ENCODE assay signal across 8 mouse cellular contexts in the genomic region with DNA sequence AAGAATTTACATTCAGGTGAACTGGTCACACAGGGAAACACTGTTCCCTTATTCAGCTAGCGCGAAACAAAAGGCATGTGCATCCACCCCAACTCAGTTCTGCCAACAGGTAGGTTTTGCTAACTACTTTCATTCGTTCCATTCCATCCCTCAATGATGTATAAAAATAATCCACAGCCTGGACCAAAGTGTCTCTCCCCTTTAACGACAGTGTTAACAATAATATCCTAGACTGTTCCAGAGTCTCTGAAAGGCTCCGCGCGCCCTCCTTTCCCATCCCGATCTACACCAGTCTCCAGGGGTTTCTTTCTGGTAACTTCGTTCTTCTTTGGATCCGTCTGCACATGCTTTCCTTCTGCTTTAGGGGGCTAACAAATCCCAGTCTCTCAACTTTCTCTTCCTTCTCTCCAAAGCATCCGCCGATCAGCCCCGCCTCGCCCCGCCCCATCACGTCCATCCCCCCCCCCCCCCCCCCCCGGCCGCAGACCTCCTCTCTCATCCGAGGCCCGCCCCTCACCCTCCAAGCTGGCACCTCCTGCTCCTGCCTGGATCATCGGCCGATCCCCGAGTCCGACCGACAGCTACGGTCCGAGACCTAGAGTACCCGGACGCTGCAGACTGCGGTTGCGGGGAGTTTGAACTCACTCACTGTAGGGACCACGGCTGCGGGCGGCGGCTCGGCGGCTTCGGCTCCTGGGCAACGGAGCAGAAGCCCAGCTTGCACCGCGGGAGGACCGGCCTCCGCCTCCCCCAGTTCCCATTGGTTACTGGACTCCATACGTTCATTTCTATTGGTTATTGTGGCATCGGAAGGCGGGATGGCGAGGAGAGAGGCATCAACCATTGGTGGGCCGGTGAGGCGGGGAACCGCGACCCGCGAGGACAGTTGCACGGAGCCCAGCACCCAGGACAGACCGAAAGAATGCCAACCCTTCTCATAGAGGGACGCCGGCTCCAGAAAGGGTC. TPM values are rescaled to one million over a fixed set of nuclear protein-coding genes. Genes with fewer than 3 reads are reported as not detected.
A peak's percentile ranks its signal among the peaks of the same experiment; 100 is the strongest.
DNase-seq lines count a peak whose midpoint lies in the region; ATAC-seq and TF ChIP-seq lines count a peak whose summit lies in the region.

TSS of gene Lca5 (minus strand) at position 736 of the 966 bp plus-strand sequence.

- no peaks in the 10 kb centered on the region for H3K4me1 ChIP-seq in hindbrain, postnatal 0 days (ENCODE audit: insufficient read depth, low read length)

- WGBS in hindbrain, postnatal 0 days: 1% methylated on average over 54 of the region's 57 CpGs

- H3K9me3 ChIP-seq in hindbrain, postnatal 0 days (ENCODE audit: low read length): no peaks in the 10 kb centered on the region

- no peak for TF ChIP-seq CTCF in hindbrain, postnatal 0 days (IDR thresholded peaks at IDR 0.05; ENCODE audit: low read depth)

- peak within 1 kb of the TSS; percentile 53 for H3K9ac ChIP-seq in hindbrain, postnatal 0 days (replicated peaks; ENCODE audit: low read length)

- peak within 1 kb of the TSS; percentile 59 for H3K4me3 ChIP-seq in hindbrain, postnatal 0 days (ENCODE audit: low read length)

- DNase-seq in adrenal gland, adult (ENCODE audit: inconsistent age in 2 of 2, low spot score in 1 of 2): peak; percentile 95 to 98
- peak; percentile 98 for DNase-seq in embryo, embryonic 10 days (ENCODE audit: low spot score)
- peak; percentile 89 to 90 for DNase-seq in gastrocnemius, adult 8-10 months (ENCODE audit: low spot score in 2 of 2)
- DNase-seq in hindbrain, postnatal 0 days (ENCODE audit: low spot score): peak; percentile 97
- DNase-seq in left cerebral cortex, adult 18-20 months (ENCODE audit: low spot score in 2 of 2): peak; percentile 92 to 96
- DNase-seq in lung, postnatal 4 days: peak; percentile 96
- peak; percentile 99 for DNase-seq in retina, postnatal 1 day
- DNase-seq in thymus, postnatal 4 days: peak; percentile 90

- no peaks in the 10 kb centered on the region for H3K27me3 ChIP-seq in hindbrain, postnatal 0 days (ENCODE audit: insufficient read depth, low read length)

- H3K36me3 ChIP-seq in hindbrain, postnatal 0 days (ENCODE audit: insufficient read depth, low read length): no peaks in the 10 kb centered on the region

- peak within 1 kb of the TSS; percentile 83 for H3K27ac ChIP-seq in hindbrain, postnatal 0 days

- H3K4me2 ChIP-seq in hindbrain, postnatal 0 days (ENCODE audit: low read depth, low read length): peak within 1 kb of the TSS; percentile 75

- ATAC-seq in hindbrain, postnatal 0 days: peak; percentile 100

RNA-seq across cellular contexts. Expression of gene Lca5, which starts in this region (rescaled TPM):
- total RNA-seq in gastrocnemius, adult 8-10 months (2022): 1 to 10 TPM in 2 of 4 experiments, under 1 TPM in 2; 0.34 to 2.4 (median 0.99) TPM
- 6.5 and 12.7 TPM in 2 replicates for total RNA-seq in hindbrain, postnatal 0 days (2014; rRNA removed)
- polyA plus RNA-seq in hindbrain, postnatal 0 days (2015; fragmentation: Nextera tagmentation; extraction: Ambion mirVana): 12.7 and 13.5 TPM in 2 replicates
- total RNA-seq in left cerebral cortex, adult 18-20 months (2021): 10 to 100 TPM; 13.4 to 18.6 TPM

Comparison
In these comparisons a context has a peak if more than half of its experiments do, and no peak if none do; other contexts are left out.
1. Peak in every context shown above with its lines: DNase-seq, ATAC-seq, H3K4me3 ChIP-seq and H3K27ac ChIP-seq.